Mouse (Mus musculus) kidney, adult 8-10 months (tissue): ENCODE results near the gene Nop10.
A peak's percentile ranks its signal among the peaks of the same experiment; 100 is the strongest.
"Not testable (repeated sequence)": the region's sequence is repeated elsewhere in the genome, so short reads cannot be mapped to it uniquely, and the experiment has no call there.

ENCODE experiments used
- DNase-seq, 2 experiments: peaks; one replicate each; pipeline ENCODE4 v3.0.0; 2022

Gene Nop10

GRCm38 (mm10) chr2:112265448-112266241, 3.9 kb downstream of the Nop10 start, which contains the start of gene Slc12a6:
Gene Slc12a6, plus strand, starts transcription at chr2:112265825.
- DNase-seq, result peak; percentile 93 to 94

DNA sequence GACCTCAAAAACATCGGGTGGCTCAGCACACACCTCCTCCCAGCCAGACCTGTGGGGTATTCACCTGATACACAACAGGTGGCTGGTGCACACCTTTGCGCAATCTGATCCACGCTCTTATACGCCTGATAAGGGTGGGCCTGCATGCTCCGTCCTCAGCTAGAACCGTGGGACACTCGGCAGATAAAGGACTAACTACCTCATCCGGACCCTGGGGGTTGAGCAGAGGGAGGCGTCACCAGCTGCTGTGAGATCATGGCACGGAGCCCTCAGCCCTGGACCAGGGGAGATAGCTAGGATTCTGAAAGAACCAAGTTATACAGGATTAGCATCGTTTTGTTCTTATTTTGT, 4.5 kb downstream of the Nop10 start, which contains the start of gene Gm21985:
TSS of gene Gm21985 (plus strand) at position 73 of the 351 bp plus-strand sequence.
- DNase-seq, result peak in 1 of 2 experiments; percentile 53

- no peak for DNase-seq
These were observed 5.1 kb downstream of the Nop10 start for GRCm38 (mm10) chr2:112266780-112267179.

- no peak for DNase-seq
These were observed 6.0 kb downstream of the Nop10 start for GRCm38 (mm10) chr2:112267547-112268269.

DNA sequence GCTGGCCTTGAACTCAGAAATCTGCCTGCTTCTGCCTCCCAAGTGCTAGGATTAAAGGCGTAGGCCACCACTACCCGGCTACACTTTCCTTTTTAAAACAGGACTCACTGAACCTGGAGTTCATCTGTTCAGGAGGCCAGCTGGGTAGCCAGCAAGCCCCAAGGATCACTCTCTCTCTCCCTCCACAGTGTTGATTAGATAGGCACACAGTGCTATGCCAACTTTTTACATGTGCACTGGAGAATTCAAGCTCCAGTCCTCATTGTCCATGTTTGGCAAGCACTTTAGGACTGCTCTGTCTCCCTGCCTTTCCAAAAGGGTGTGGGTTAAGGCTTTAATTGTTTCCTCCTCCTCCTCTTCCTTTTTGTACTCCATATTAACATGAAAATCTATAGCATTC, 8.3 kb downstream of the Nop10 start:
- DNase-seq, result no peak

GRCm38 (mm10) chr2:112272909-112273308, 11.2 kb downstream of the Nop10 start:
- DNase-seq, result no peak

- no peak for DNase-seq
These were observed 11.7 kb downstream of the Nop10 start for GRCm38 (mm10) chr2:112273474-112273873.

DNA sequence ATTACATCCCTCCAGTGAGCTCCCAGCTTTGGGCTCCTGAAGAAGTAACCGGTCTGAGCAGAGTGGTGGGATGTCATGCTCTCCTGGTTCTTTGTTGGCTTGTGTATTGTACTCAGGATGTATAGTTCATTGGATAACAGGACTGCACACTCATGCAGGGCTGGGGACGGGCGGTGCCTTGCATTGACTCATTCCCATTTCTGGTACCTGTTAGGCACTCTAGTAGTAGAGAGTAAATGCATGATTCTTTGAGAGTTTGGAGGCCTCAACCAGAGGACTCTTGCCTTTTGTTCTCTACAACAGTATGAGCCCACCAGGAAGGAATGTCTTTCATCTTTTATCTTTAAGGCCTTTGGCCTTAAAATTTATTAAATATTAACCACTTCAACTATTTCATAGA, 15.1 kb downstream of the Nop10 start:
- no peak for DNase-seq

GRCm38 (mm10) chr2:112282846-112283245, 21.1 kb downstream of the Nop10 start:
- peak in 1 of 2 experiments; percentile 33 for DNase-seq

- peak; percentile 81 to 82 for DNase-seq
These were observed 22.8 kb downstream of the Nop10 start for GRCm38 (mm10) chr2:112284363-112285030.

GRCm38 (mm10) chr2:112285031-112285390, 23.3 kb downstream of the Nop10 start:
- no peak for DNase-seq

DNA sequence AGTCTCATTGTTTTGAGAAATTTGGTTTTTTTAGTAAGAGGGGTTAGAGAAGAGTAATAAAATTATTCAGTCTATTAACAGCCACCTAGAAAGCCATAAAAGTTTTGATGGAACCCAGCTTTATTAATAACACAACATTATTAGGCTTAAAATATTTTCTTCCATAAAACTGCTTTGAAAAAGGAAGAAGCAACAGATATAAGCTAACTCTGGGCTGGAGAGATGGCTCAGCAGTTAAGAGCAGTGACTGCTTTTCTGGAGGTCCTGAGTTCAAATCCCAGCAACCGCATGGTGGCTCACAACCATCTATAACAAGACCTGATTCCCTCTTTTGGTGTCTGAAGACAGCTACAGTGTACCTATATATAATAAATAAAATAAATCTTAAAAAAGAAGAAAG, 24.3 kb downstream of the Nop10 start:
- not testable (repeated sequence) for DNase-seq

DNA sequence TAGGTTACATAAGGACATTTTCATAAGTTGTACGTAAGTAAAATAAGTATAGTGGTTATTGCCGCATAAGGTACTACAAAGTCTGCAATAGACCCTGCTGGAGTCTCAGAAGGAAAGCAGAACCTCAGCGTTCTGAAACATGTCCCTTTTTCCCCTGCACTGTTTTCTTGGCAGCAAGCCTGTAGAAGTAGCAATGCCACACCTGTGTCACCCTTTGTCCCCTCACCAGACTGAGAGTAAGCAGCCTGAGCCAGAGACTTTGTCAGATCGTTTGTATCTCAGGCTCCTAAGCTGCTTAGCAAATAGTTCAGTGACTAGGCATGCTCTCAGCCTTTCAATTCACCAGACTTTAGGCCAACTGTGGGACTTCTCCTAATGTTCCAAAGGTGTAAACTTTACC, 25.3 kb downstream of the Nop10 start:
- DNase-seq, result no peak

DNA sequence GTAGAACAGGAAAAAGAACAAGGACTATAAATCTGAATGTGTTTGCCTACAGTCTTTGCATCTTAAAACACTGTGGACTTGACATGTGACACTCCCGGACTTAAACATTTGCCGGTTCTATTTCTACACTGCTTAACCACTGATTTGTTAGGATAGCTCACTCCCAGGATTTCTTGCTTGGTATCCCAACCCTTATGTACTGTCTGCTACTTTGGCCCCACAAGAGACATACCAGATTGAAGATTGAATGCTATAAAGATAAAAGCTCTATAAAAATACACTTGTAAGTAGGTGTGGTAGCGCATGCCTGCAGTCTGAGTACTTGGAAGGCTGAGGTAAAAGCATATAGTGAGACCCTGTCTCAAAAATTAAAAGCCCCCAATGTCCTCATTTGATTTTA, 27.8 kb downstream of the Nop10 start:
- DNase-seq, result no peak

GRCm38 (mm10) chr2:112292823-112293222, 31.1 kb downstream of the Nop10 start:
- no peak for DNase-seq

DNA sequence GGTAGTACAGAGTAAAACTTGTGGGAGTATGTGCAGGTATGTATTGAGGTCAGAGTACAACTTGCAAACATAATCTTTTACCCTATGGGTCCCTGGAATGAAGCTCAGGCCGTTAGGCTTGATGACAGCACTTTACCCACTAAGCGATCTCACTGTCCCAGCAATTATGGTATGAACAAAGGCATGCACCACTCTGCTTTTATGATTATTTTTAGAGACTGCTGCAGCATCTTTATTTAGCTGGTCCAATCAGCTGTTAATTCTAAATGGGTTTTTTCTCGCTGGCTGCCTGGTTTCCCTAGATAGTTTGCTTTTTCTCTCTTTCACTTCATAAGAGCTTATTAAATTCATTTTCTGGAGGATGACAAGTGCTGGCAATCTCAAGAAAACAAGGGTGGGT, 34.5 kb downstream of the Nop10 start:
- no peak for DNase-seq

DNA sequence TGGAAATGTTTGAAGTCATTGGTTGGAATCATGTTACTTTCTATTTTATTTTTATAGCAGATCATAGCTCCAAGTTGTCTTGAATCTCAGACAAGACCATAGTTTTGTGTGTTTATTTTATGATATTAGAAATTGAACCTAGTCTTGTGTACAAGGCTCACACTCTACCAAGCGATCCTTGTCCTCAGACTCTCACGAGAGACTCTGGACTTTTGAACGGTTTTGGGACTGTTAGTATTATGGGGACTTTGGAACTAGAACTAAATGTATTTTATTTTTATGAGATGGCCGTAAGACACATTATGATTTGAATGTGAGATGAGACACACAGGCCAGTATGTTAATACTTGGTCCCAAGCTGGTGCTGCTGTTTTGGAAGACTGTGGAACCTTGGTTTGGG, 36.5 kb downstream of the Nop10 start:
- DNase-seq, result no peak

DNA sequence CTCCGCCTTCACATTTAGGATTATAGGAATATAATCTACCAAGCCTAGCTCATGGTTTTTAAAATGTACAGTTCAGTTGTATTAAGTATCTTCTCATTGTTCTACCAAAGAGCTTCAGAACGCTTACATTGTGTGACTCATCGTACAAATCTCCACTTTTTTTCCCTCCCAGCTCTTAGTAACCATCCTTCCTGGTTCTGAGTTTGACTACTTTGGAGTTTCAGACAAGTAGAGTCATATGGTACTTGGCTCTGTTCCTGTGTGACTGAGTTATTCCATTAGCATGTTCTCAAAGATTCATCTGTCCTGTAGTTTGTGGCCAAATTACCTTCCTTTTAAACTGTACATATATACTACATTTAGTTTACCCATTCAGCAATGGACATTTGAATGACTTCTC, 46.9 kb downstream of the Nop10 start:
- DNase-seq, result no peak

DNA sequence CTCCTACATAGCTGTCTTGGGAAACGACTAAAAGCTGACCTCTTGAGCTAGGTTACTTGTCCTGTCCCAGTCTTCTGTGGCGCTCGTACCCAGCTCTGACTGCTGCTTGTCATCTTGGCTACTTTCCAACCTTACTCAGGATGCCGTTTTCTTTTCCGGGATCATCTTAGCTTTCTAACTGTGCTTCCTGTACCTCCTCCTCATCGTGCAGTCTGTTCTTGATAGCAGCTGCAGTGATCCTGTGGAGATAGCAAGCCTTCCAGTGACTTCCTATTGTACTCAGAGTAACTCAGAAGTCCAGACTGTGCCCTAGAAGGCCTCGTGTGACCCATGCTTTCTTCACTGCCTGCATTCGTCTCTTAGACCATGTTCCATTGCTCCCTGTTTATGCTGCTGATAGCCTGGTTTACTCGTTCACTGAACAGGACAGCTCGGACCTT, 47.5 kb downstream of the Nop10 start:
- peak; percentile 12 to 22 for DNase-seq
